Mouse (Mus musculus) spleen, postnatal 10 days (tissue): ENCODE measurements around the gene AC170998.1.

Experiments used
- DNase-seq, 2 experiments: peaks; one replicate each; pipeline ENCODE4 v3.0.0; 2021 to 2022; ENCODE audit warnings: low spot score in 2 of 2

AC170998.1 gene

GRCm38 (mm10) chr17:28757470-28757869 is 31.6 kb downstream of the AC170998.1 start:
- no peak for DNase-seq

- no peak for DNase-seq
Measured at GRCm38 (mm10) chr17:28760736-28761312, 34.9 kb downstream of the AC170998.1 start.

- DNase-seq: peak; percentile 76 to 88
Measured at GRCm38 (mm10) chr17:28761871-28762270, 36.0 kb downstream of the AC170998.1 start.

- no peak for DNase-seq
Measured at GRCm38 (mm10) chr17:28766203-28766602, 40.3 kb downstream of the AC170998.1 start.

GRCm38 (mm10) chr17:28766781-28767515 is 41.1 kb downstream of the AC170998.1 start:
- DNase-seq: no peak

- no peak for DNase-seq
Measured at GRCm38 (mm10) chr17:28769121-28769874, 43.4 kb downstream of the AC170998.1 start, which contains the start of gene Mapk13. Gene Mapk13 (plus strand): TSS chr17:28769297.

GRCm38 (mm10) chr17:28769875-28770421 is 44.1 kb downstream of the AC170998.1 start:
- no peak for DNase-seq

GRCm38 (mm10) chr17:28771289-28771688 is 45.4 kb downstream of the AC170998.1 start:
- no peak for DNase-seq

- DNase-seq: peak in 1 of 2 experiments; percentile 47
Measured at GRCm38 (mm10) chr17:28774303-28774702, 48.4 kb downstream of the AC170998.1 start.

GRCm38 (mm10) chr17:28775161-28775560 is 49.3 kb downstream of the AC170998.1 start:
- DNase-seq: no peak
